Mouse (Mus musculus): ENCODE data around the gene Inpp4a. TPM values are rescaled to one million over a fixed set of nuclear protein-coding genes. Genes with fewer than 3 reads are reported as not detected.

The Inpp4a gene
- polyA plus RNA-seq, 1 experiment, result 4.9 TPM

DNA sequence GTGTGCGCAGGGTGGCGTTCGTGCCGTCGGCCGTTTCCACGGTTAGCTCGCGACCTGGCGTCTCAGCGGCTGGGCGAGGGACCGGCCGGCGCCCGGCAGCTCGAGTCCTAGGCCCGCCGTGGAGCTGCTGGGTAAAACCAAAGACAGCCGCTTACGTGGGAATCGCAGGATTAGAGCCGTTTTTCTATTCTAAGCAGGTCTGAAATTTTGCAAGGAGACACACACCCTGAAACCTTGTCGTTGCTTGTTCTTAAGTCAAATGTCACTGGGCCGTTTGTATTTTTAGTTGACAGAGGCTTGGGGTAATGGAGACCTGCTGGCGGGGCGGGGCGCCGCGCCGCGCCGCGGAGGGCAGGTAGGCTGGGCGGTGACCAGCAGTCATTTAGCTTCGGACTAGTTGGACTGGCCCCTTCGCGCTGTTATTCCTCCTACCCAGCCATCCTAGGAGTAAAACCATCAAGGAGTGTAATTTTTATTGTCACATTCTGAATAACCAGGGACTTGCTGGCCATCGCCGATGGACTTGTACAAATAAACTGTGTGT is 130.7 kb downstream of the Inpp4a start:
- peak overlapping the region; percentile 84 for H3K4me3 ChIP-seq
- H3ac ChIP-seq (ENCODE audit: control insufficient read depth, insufficient read length), result peak overlapping the region; percentile 70
- H3K4me2 ChIP-seq (ENCODE audit: low read depth), result peak overlapping the region; percentile 94
- TF ChIP-seq TCF12 (IDR thresholded peaks at IDR 0.05; ENCODE audit: insufficient read depth, poor library complexity, severe bottlenecking) (no peak), POLR2A (IDR thresholded peaks at IDR 0.05; ENCODE audit: insufficient read length, low read depth) (no peak), POLR2AphosphoS2 (IDR thresholded peaks at IDR 0.05; ENCODE audit: insufficient read length, low read depth) (no peak)
- H3K79me2 ChIP-seq (ENCODE audit: control insufficient read depth, insufficient read depth), result peaks cover 45% of the 10 kb centered on the region
- no peaks in the 10 kb centered on the region for H3K27me3 ChIP-seq (ENCODE audit: control insufficient read depth, insufficient read depth, insufficient read length)
- peaks cover 12% of the 10 kb centered on the region for H3K36me3 ChIP-seq (ENCODE audit: control insufficient read depth, insufficient read depth)

DNA sequence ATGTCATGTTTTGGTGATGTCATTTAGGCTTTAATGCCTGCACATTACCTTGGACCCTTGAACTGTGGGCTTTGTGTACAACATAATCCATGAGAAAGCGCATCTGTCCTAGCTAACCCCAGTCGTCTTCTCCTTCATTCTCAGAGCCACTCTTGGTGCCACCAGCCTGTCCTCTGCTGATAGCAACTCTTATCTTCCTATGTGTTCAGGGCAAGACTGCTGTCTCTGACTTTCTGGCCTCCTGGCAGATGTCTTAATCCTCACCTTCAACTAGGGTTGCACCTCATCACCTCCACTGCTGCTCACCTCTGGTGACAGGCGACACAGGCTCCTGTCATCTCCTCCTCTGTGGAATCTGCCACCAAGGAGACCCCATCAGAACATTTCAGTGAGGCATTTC is 136.8 kb downstream of the Inpp4a start:
- no peak for TF ChIP-seq MAX (IDR thresholded peaks at IDR 0.05; ENCODE audit: low read depth)
- TF ChIP-seq MYOG (IDR thresholded peaks at IDR 0.05; ENCODE audit: control insufficient read depth in 1 of 3, insufficient read depth in 1 of 3, insufficient read length in 2 of 3, low read depth in 2 of 3), result no peak
- Histone ChIP-seq H3K27me3 (ENCODE audit: control insufficient read depth, insufficient read depth, insufficient read length) (no peaks in the 10 kb centered on the region), H3K4me3 (no peak overlapping the region), H3K79me2 (ENCODE audit: control insufficient read depth, insufficient read depth) (peaks cover 12% of the 10 kb centered on the region), H3ac (ENCODE audit: control insufficient read depth, insufficient read length) (no peak overlapping the region), H3K36me3 (ENCODE audit: control insufficient read depth, insufficient read depth) (peaks cover 36% of the 10 kb centered on the region), H3K4me2 (ENCODE audit: low read depth) (no peak overlapping the region)

DNA sequence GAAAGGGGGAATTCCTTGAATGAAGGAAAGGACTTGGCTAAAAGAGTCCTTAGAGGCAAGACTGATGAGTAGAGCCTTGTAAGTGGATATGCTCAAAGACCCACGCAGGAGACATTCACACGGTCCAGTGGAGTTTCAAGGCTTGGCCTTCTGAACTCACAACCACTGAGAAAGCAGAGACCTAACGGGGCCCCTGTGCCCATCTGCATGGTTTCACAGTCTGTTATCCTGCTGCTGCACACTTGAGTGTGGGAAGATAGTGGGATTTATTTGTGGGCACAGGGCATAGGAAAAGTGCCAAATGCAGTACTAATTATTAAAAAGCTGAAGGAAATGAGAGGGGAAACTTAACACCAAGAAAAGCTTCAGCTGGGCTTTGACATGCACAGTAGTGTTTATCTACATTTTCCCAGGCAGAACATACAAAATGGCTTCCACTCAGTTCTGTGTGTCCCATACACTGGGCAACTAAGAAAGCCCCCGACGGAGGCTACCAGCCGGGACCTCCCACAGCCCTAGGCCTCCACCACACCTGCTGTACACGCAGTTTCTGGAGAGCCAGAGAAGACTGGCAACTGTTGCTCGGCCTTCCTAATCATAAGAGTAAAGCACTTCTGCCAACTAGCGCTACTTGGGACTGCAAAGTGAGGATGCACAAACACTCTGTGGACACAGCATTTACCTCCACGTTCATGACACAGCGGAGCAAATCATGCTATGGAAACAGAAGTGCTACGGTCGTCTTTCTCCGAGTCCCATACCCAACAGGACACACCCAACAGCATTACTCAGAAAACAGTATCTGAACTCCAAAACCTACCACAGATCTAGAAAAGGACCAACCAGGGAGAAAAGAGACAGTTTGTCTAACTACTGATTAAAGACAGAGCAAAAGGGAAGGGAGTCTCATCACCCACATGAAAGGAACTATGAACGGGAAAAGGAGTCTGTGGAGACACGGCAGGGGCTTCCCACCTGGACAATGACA is 143.5 kb downstream of the Inpp4a start:
- Histone ChIP-seq H3ac (ENCODE audit: control insufficient read depth, insufficient read length) (no peak overlapping the region), H3K4me2 (ENCODE audit: low read depth) (no peak overlapping the region), H3K4me3 (no peak overlapping the region), H3K27me3 (ENCODE audit: control insufficient read depth, insufficient read depth, insufficient read length) (no peaks in the 10 kb centered on the region), H3K79me2 (ENCODE audit: control insufficient read depth, insufficient read depth) (no peaks in the 10 kb centered on the region), H3K36me3 (ENCODE audit: control insufficient read depth, insufficient read depth) (peaks cover 4% of the 10 kb centered on the region)
- TF ChIP-seq SRF (IDR thresholded peaks at IDR 0.05; ENCODE audit: control insufficient read depth, insufficient read length, low read depth), result no peak
- no peak for TF ChIP-seq MYOG (IDR thresholded peaks at IDR 0.05; ENCODE audit: control insufficient read depth in 1 of 3, insufficient read depth in 1 of 3, insufficient read length in 2 of 3, low read depth in 2 of 3)
- TF ChIP-seq CEBPB (IDR thresholded peaks at IDR 0.05; ENCODE audit: insufficient read depth, poor library complexity, severe bottlenecking), result no peak
- TF ChIP-seq E2F4 (IDR thresholded peaks at IDR 0.05; ENCODE audit: insufficient read depth), result no peak
- TF ChIP-seq TCF3 (IDR thresholded peaks at IDR 0.05; ENCODE audit: insufficient read length, low read depth), result no peak
- no peak for TF ChIP-seq POLR2A (IDR thresholded peaks at IDR 0.05; ENCODE audit: insufficient read length, low read depth)
- no peak for TF ChIP-seq REST (IDR thresholded peaks at IDR 0.05; ENCODE audit: insufficient read depth, insufficient read length)
- TF ChIP-seq TCF12 (IDR thresholded peaks at IDR 0.05; ENCODE audit: insufficient read depth, poor library complexity, severe bottlenecking), result no peak
- TF ChIP-seq POLR2AphosphoS2 (IDR thresholded peaks at IDR 0.05; ENCODE audit: insufficient read length, low read depth), result no peak
- no peak for TF ChIP-seq USF1 (IDR thresholded peaks at IDR 0.05; ENCODE audit: low read depth)

DNA sequence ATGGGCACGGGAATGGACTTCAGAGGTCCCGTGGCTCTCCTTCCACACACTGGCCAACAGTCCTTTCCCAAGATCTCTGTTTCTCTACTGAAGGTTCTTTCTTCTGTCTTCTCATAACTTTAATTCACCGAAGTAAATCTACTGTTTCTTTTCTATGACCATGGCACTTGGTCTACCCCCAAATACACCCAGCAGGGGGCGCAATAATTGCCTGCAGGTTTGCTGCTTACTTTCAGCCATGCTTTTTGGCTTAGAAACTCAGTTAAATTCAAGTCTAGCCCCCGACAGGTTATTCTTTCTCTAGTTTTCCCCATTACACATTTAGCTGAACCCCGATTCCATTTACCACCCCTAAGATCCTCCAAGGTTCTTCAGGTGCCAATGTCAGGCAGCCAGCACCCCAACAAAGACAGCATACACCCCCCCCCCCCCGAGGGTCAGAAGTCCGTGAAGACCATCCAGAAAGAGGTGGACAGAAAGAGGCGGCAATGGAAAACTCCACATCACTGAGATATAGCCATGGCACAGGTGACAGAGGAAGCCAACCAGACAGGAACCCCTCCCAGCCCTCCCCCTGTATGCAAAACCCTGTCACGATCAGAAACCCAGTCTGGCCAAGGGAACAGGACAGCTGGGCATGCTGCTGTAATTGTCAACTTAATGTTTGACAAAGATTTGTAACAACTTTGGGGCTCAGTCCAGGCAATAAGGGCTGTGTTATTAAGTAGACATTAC is 148.9 kb downstream of the Inpp4a start:
- Histone ChIP-seq H3K79me2 (ENCODE audit: control insufficient read depth, insufficient read depth) (no peaks in the 10 kb centered on the region), H3K4me2 (ENCODE audit: low read depth) (no peak overlapping the region), H3K27me3 (ENCODE audit: control insufficient read depth, insufficient read depth, insufficient read length) (no peaks in the 10 kb centered on the region), H3K4me3 (no peak overlapping the region), H3K36me3 (ENCODE audit: control insufficient read depth, insufficient read depth) (no peaks in the 10 kb centered on the region), H3ac (ENCODE audit: control insufficient read depth, insufficient read length) (no peak overlapping the region)
- no peak for TF ChIP-seq SRF (IDR thresholded peaks at IDR 0.05; ENCODE audit: control insufficient read depth, insufficient read length, low read depth)
- no peak for TF ChIP-seq TCF3 (IDR thresholded peaks at IDR 0.05; ENCODE audit: insufficient read length, low read depth)
- TF ChIP-seq E2F4 (IDR thresholded peaks at IDR 0.05; ENCODE audit: insufficient read depth), result no peak
- no peak for TF ChIP-seq MAX (IDR thresholded peaks at IDR 0.05; ENCODE audit: low read depth)
- no peak for TF ChIP-seq POLR2AphosphoS2 (IDR thresholded peaks at IDR 0.05; ENCODE audit: insufficient read length, low read depth)
- no peak for TF ChIP-seq REST (IDR thresholded peaks at IDR 0.05; ENCODE audit: insufficient read depth, insufficient read length)
- no peak for TF ChIP-seq TCF12 (IDR thresholded peaks at IDR 0.05; ENCODE audit: insufficient read depth, poor library complexity, severe bottlenecking)
- no peak for TF ChIP-seq POLR2A (IDR thresholded peaks at IDR 0.05; ENCODE audit: insufficient read length, low read depth)
- TF ChIP-seq MYOG (IDR thresholded peaks at IDR 0.05; ENCODE audit: control insufficient read depth in 1 of 3, insufficient read depth in 1 of 3, insufficient read length in 2 of 3, low read depth in 2 of 3), result no peak
- no peak for TF ChIP-seq CEBPB (IDR thresholded peaks at IDR 0.05; ENCODE audit: insufficient read depth, poor library complexity, severe bottlenecking)
- no peak for TF ChIP-seq MYOD1 (IDR thresholded peaks at IDR 0.05; ENCODE audit: control insufficient read depth in 1 of 3, insufficient read length in 2 of 3, low read depth in 2 of 3)
- no peak for TF ChIP-seq USF1 (IDR thresholded peaks at IDR 0.05; ENCODE audit: low read depth)

All from myocyte (in vitro differentiated cells).